Mouse (Mus musculus) frontal cortex, postnatal 36 days (tissue): ENCODE measurements around the gene Ccnl2.
"Not testable (repeated sequence)": the region's sequence is repeated elsewhere in the genome, so short reads cannot be mapped to it uniquely, and the experiment has no call there.

Experiments
- DNase-seq, 2 experiments: peaks; one replicate each; pipeline ENCODE4 v3.0.0; 2022; ENCODE audit warnings: low spot score in 2 of 2

The Ccnl2 gene

DNA sequence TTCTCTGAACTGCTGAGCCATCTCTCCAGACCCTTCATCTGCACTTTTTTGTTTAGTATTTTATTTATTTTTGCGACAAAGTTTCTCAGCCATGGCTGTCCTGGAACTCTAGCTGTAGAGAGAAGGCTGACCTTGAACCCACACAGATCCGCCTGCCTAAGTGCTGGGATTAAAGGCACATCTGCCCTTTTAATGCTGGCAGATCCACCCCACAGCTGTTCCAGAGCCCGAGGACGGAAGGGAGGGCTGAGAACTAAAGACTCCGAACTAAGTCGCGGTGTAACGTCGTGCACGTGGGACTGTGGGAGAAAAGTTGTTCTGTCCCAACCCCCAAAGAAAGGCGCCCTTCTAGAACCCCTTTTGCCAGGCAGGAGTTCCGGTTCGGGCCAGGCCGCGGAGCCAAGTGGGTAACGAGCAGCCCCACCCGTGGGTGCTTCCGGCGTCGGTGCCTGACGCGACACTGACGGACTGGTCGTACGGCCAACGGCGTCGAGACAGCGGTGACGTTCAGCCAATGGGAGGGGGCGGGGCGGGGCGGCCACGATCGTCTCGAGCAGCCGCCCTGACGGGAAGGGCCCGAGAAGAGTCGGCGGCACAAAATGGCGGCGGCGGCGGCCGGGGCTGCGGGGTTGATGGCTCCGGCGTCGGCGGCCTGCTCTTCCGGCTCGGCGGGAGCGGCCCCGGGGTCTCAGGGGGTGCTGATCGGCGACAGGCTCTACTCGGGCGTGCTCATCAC lies at the start of gene Ccnl2:
TSS of gene Ccnl2 (plus strand) at position 561 of the 736 bp plus-strand sequence.
- peak; percentile 90 to 93 for DNase-seq

GRCm38 (mm10) chr4:155769496-155769879 lies 42.8 kb upstream of the Ccnl2 start:
- DNase-seq, result no peak

- peak; percentile 88 to 92 for DNase-seq
Measured at GRCm38 (mm10) chr4:155769880-155770512, 42.3 kb upstream of the Ccnl2 start.

- no peak for DNase-seq
Measured at GRCm38 (mm10) chr4:155770626-155771025, 41.7 kb upstream of the Ccnl2 start.

- no peak for DNase-seq
Measured at GRCm38 (mm10) chr4:155771706-155772105, 40.6 kb upstream of the Ccnl2 start.

DNA sequence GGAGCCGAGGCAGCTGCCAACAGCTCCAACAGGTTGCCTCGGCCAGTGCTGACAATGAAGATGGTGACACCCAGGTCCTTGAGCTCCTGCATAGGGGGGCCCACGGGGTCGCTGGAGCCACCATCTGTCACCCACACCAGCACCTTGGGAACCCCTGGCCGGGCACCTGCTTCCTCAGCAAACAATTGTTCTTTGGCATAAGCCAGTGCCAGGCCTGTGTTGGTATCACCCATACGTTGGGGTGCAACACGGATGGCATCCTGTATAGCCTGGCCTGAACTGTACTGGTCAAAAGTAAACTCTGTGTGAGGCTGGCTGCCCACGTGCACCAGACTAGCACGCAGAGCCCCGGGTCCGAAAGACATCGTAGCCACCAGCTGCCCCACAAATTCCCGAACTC lies 39.5 kb upstream of the Ccnl2 start:
- DNase-seq, result no peak

- no peak for DNase-seq
Measured at GRCm38 (mm10) chr4:155773335-155774078, 38.8 kb upstream of the Ccnl2 start.

DNA sequence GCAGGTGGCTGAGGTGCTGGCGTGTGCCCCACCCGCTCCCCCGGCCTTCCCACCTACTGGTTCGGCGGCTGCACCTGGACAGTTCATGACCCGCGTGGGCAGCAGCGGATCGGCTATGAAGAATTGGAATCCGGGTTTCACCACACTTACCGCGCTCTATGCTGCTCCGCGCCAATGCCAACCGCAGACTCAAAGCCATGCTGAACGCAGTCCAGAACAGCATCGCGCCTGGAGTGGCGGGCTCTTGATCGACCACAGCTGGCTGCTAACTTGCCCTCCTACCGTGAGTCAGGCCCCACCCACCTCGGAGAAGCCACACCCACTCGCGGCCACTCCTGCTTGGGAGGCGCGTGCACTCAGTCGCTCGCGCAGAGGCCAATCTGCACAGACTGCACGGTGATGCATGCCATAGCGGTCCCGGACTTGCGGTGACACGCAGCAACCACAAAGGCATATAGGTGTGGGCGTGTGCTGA lies 38.0 kb upstream of the Ccnl2 start, which contains the start of gene Vwa1:
TSS of gene Vwa1 (minus strand) at position 419 of the 475 bp plus-strand sequence.
- DNase-seq, result peak; percentile 81 to 85

- DNase-seq, result peak; percentile 43 to 55
Measured at GRCm38 (mm10) chr4:155774971-155775740, 37.1 kb upstream of the Ccnl2 start.

- DNase-seq, result no peak
Measured at GRCm38 (mm10) chr4:155775855-155776254, 36.4 kb upstream of the Ccnl2 start.

GRCm38 (mm10) chr4:155776704-155777335 lies 35.5 kb upstream of the Ccnl2 start:
- DNase-seq, result peak; percentile 46 to 54

GRCm38 (mm10) chr4:155777816-155778215 lies 34.5 kb upstream of the Ccnl2 start:
- no peak for DNase-seq

DNA sequence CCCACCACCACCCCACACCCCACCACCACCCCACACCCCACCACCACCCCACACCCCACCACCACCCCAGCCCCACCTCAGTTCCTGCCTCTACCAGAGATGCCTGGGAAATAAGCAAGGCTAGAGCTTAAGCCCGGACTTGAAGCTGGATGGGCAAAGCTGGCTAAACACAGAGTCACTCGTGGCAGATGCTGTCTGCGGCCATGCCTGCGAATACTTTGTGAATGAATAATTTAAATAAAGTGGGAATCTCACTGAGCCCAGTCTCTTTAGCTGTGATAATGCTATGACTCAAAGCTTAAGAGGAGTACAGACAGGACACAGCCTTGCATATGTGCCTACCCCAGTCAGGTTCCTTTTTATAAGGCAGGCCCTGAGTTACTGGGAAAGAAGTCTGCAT lies 32.8 kb upstream of the Ccnl2 start:
- no peak for DNase-seq

DNA sequence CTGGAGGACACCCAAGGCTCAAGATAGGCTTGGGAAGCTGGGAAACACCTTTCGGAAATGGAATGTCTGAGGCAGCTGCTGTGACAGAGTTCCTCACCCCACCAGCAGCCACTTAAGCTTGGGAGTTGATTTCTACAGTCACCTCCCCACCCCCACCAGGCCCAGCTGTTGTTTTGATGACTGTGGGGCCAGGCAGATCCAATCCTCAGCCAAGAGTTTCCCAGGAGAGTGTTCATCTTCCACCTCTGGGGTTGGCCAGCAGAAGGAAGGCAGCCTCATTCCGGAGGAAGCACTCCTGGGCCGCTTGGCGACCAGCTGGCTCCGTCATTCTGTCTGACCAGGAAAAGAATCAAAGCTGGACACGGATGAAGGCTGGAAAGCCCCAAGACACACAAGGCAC lies 31.4 kb upstream of the Ccnl2 start:
- DNase-seq, result peak in 1 of 2 experiments; percentile 23

GRCm38 (mm10) chr4:155783486-155784080 lies 28.7 kb upstream of the Ccnl2 start:
- no peak for DNase-seq

GRCm38 (mm10) chr4:155784081-155784701 lies 28.1 kb upstream of the Ccnl2 start:
- peak; percentile 77 to 79 for DNase-seq

DNA sequence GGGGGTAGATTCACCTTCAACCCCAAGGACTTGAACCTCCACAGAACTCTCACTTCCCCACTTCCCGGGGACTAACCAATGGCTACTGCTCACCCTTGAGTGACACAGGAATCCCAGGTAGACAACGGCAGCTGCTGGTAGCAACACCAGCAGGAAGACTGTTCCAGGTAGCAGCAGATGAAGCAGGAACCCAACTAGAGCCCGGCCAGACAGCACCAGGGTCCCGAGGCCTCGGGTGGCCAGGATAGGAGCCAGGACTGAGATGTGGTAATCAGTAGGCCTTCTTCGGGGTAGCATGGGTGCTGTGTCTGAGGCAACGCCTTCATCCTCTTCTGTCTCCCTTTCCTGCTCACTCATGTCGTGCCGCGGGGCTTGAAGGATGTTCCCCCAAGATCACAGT lies 27.0 kb upstream of the Ccnl2 start:
- DNase-seq, result no peak

DNA sequence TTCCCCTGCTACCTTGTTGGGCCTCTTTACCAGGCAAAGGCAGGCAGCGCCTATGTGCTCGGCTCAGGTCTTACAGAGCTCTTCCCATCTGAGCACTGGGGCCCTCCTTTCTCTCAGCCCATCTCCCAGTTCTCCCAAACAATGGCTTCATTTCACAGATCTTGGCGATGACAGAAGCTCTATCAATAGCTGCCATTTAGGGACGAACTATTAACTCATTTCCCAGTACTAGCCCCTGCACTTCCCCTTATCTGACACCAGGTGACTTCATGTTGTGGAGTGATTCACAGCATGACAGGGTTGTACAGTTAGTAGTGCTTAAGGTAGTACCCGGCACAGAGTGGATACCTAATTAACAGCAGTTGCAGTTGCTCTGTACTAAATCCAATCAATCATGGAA lies 26.5 kb upstream of the Ccnl2 start, which contains the start of gene Tmem88b:
TSS of gene Tmem88b (minus strand) at position 56 of the 400 bp plus-strand sequence.
- no peak for DNase-seq

GRCm38 (mm10) chr4:155788300-155788699 lies 24.0 kb upstream of the Ccnl2 start:
- no peak for DNase-seq

- DNase-seq, result not testable (repeated sequence)
Measured at GRCm38 (mm10) chr4:155788833-155789232, 23.5 kb upstream of the Ccnl2 start.
